Mouse (Mus musculus) myocyte (in vitro differentiated cells): ENCODE measurements around the gene Mavs. TPM values are rescaled to one million over a fixed set of nuclear protein-coding genes. Genes with fewer than 3 reads are reported as not detected.

Experiments
- H3K27me3 ChIP-seq: one replicate; pipeline ENCODE4 v1.6.1; 2011; ENCODE audit not compliant: control insufficient read depth, insufficient read depth, insufficient read length
- H3K36me3 ChIP-seq: one replicate; pipeline ENCODE4 v1.6.1; 2011; ENCODE audit not compliant: control insufficient read depth, insufficient read depth
- H3K4me2 ChIP-seq: one replicate; pipeline ENCODE4 v1.6.1; 2011; ENCODE audit warnings: low read depth, control low read depth
- H3K4me3 ChIP-seq: one replicate; pipeline ENCODE4 v1.5.1; 2011; ENCODE audit warnings: mild to moderate bottlenecking, control low read depth, moderate library complexity
- H3K79me2 ChIP-seq: one replicate; pipeline ENCODE4 v1.6.1; 2011; ENCODE audit not compliant: control insufficient read depth, insufficient read depth
- H3ac ChIP-seq: one replicate; pipeline ENCODE4 v1.6.1; 2011; ENCODE audit not compliant: control insufficient read depth, insufficient read length
- CEBPB ChIP-seq: IDR thresholded peaks from 2 replicates; pipeline ENCODE4 v1.6.1; 2011; ENCODE audit warnings: mild to moderate bottlenecking, moderate library complexity; ENCODE audit not compliant: poor library complexity, insufficient read depth, severe bottlenecking
- E2F4 ChIP-seq: IDR thresholded peaks from one replicate; pipeline ENCODE4 v1.6.1; 2011; ENCODE audit warnings: mild to moderate bottlenecking, control low read depth, moderate library complexity; ENCODE audit not compliant: insufficient read depth
- MAX ChIP-seq: IDR thresholded peaks from one replicate; pipeline ENCODE4 v1.6.1; 2011; ENCODE audit warnings: low read depth, mild to moderate bottlenecking, control low read depth
- MYOD1 ChIP-seq, 3 experiments: IDR thresholded peaks; one replicate each; pipeline ENCODE4 v1.6.1; 2011; ENCODE audit warnings: control low read depth in 2 of 3, low read depth in 2 of 3, mild to moderate bottlenecking in 2 of 3, moderate library complexity in 1 of 3; ENCODE audit not compliant: insufficient read length in 2 of 3, control insufficient read depth in 1 of 3
- MYOG ChIP-seq, 3 experiments: IDR thresholded peaks; one replicate each; pipeline ENCODE4 v1.6.1; 2011; ENCODE audit warnings: control low read depth in 2 of 3, low read depth in 2 of 3, mild to moderate bottlenecking in 2 of 3; ENCODE audit not compliant: insufficient read length in 2 of 3, control insufficient read depth in 1 of 3, insufficient read depth in 1 of 3
- POLR2A ChIP-seq: IDR thresholded peaks from one replicate; pipeline ENCODE4 v1.6.1; 2011; ENCODE audit warnings: low read depth, mild to moderate bottlenecking, control low read depth, moderate library complexity; ENCODE audit not compliant: insufficient read length
- POLR2AphosphoS2 ChIP-seq: IDR thresholded peaks from one replicate; pipeline ENCODE4 v1.6.1; 2011; ENCODE audit warnings: low read depth, control low read depth; ENCODE audit not compliant: insufficient read length
- REST ChIP-seq: IDR thresholded peaks from one replicate; pipeline ENCODE4 v1.6.1; 2011; ENCODE audit warnings: mild to moderate bottlenecking, control low read depth, moderate library complexity; ENCODE audit not compliant: insufficient read depth, insufficient read length
- SRF ChIP-seq: IDR thresholded peaks from one replicate; pipeline ENCODE4 v1.6.1; 2011; ENCODE audit warnings: low read depth; ENCODE audit not compliant: control insufficient read depth, insufficient read length
- TCF12 ChIP-seq: IDR thresholded peaks from one replicate; pipeline ENCODE4 v1.6.1; 2011; ENCODE audit warnings: mild to moderate bottlenecking, control low read depth; ENCODE audit not compliant: poor library complexity, insufficient read depth, severe bottlenecking
- TCF3 ChIP-seq: IDR thresholded peaks from one replicate; pipeline ENCODE4 v1.6.1; 2011; ENCODE audit warnings: low read depth, control low read depth; ENCODE audit not compliant: insufficient read length
- USF1 ChIP-seq: IDR thresholded peaks from one replicate; pipeline ENCODE4 v1.6.1; 2011; ENCODE audit warnings: low read depth, mild to moderate bottlenecking, control low read depth, moderate library complexity
- polyA plus RNA-seq: library from polyadenylated mRNA; unstranded; fragments of >200 nt; fragmentation: generic; extraction: Trizol; gene quantifications from one replicate; pipeline ENCODE4 v1.2.1, GENCODE M21; 2012; ENCODE audit warnings: missing spikeins

Gene Mavs
- polyA plus RNA-seq, 1 experiment = 16.6 TPM

GRCm38 (mm10) chr2:131188311-131188710, 45.6 kb upstream of the Mavs start:
- H3K36me3 ChIP-seq = peaks cover 18% of the 10 kb centered on the region
- peak overlapping the region; percentile 98 for H3K4me2 ChIP-seq
- peaks cover 21% of the 10 kb centered on the region for H3K79me2 ChIP-seq
- H3K4me3 ChIP-seq = peak overlapping the region; percentile 54
- no peak for TF ChIP-seq E2F4
- TF ChIP-seq TCF3 = no peak
- no peak for TF ChIP-seq MYOG (IDR thresholded peaks at IDR 0.05; ENCODE audit: control insufficient read depth in 1 of 3, insufficient read depth in 1 of 3, insufficient read length in 2 of 3, low read depth in 2 of 3)
- no peak for TF ChIP-seq USF1
- TF ChIP-seq TCF12 = no peak
- TF ChIP-seq POLR2AphosphoS2 = no peak
- no peak for TF ChIP-seq SRF
- no peak for TF ChIP-seq CEBPB
- no peak for TF ChIP-seq POLR2A
- TF ChIP-seq REST = no peak
- TF ChIP-seq MYOD1 (IDR thresholded peaks at IDR 0.05; ENCODE audit: control insufficient read depth in 1 of 3, insufficient read length in 2 of 3, low read depth in 2 of 3) = no peak
- no peak for TF ChIP-seq MAX
- H3ac ChIP-seq = no peak overlapping the region
- no peaks in the 10 kb centered on the region for H3K27me3 ChIP-seq

DNA sequence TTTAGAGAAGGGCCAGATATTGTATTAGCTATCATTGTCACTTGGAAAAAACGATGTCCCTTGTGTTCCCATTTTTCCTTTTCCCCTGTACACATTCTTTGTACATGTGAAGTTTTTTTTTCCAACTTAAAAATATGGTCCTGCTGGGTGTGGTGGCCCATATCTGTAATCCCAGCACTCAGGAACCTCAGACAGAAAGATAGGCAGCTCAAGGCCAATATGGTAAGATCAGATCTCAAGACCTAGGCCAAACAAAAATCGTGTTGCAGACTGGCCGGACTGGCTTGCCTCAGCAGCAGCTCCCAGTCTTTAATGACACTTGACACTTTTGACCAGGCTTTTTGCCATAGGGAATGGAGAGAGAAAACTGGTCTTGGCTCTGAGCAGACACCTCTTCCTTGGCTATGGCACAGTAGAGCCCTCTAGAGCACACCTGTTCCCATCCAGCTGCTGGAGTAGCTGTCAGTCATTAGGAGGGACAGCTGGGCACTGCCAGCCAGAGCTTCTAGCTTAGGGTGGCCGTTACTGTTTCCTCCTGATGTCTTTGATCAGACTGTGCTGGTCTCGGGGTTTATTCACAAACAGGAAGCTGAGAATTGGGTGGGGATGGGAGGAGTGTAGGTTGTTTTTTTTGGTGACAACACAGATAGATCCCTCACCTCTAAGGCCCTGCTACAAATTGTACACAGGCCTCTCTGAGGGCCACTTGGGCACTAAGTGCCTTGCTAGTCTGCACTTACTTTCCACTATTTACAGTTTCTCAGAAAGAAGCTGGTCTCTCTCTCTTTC, 44.1 kb upstream of the Mavs start:
- H3K4me2 ChIP-seq = peak overlapping the region; percentile 98
- H3K79me2 ChIP-seq = peaks cover 21% of the 10 kb centered on the region
- TF ChIP-seq E2F4 = no peak
- TF ChIP-seq MYOD1 (IDR thresholded peaks at IDR 0.05; ENCODE audit: control insufficient read depth in 1 of 3, insufficient read length in 2 of 3, low read depth in 2 of 3) = peak; percentile 94 to 100 (median 98)
- no peak for TF ChIP-seq USF1
- peak; percentile 46 for TF ChIP-seq POLR2AphosphoS2
- TF ChIP-seq MAX = no peak
- peak; percentile 85 for TF ChIP-seq TCF12
- TF ChIP-seq CEBPB = no peak
- peak; percentile 87 for TF ChIP-seq TCF3
- no peak for TF ChIP-seq POLR2A
- TF ChIP-seq MYOG (IDR thresholded peaks at IDR 0.05; ENCODE audit: control insufficient read depth in 1 of 3, insufficient read depth in 1 of 3, insufficient read length in 2 of 3, low read depth in 2 of 3) = peak; percentile 77 to 96 (median 94)
- no peak for TF ChIP-seq REST
- TF ChIP-seq SRF = no peak
- H3ac ChIP-seq = no peak overlapping the region
- H3K4me3 ChIP-seq = no peak overlapping the region
- no peaks in the 10 kb centered on the region for H3K27me3 ChIP-seq
- peaks cover 30% of the 10 kb centered on the region for H3K36me3 ChIP-seq

DNA sequence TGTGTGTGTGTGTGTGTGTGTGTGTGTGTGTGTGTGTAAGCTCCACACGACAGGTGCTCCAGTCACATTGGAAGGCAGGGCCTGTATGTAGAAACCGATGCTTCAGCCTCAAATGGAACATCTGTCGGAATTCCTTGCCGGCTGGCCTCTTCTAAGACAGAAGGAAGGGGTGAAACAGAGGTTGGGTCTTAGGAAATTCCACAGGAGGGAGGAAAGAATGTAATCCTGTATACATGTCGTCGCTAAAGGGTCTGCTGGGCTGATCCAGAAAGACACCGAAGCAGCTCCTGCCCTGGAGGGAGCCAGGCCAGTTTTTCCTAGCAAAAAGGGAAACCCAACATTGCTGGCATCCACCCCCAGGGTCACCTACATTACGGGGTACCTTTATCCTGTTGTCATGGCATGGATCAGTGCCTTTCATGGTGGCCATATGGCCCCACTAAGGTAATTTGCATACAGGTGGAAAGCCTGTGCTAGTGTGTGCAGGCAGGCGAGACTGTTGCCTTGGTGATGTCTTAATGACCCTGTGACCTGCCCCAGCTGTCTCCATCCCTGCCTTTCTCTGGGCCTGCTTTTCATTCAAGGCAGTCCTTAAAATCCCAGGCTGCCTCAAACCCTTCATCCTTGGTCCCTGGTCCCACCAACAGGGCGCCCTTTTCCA, 43.4 kb upstream of the Mavs start:
- TF ChIP-seq REST (no peak), TCF12 (peak; percentile 16), E2F4 (no peak), MYOD1 (IDR thresholded peaks at IDR 0.05; ENCODE audit: control insufficient read depth in 1 of 3, insufficient read length in 2 of 3, low read depth in 2 of 3) (peak in 2 of 3 experiments; percentile 49 to 56)
- Histone ChIP-seq H3ac (no peak overlapping the region), H3K79me2 (peaks cover 21% of the 10 kb centered on the region), H3K4me3 (no peak overlapping the region), H3K4me2 (peak overlapping the region; percentile 98), H3K36me3 (peaks cover 32% of the 10 kb centered on the region), H3K27me3 (no peaks in the 10 kb centered on the region)

- Histone ChIP-seq H3K4me3 (no peak overlapping the region), H3K79me2 (peaks cover 21% of the 10 kb centered on the region), H3K27me3 (no peaks in the 10 kb centered on the region), H3K4me2 (no peak overlapping the region), H3ac (no peak overlapping the region), H3K36me3 (peaks cover 36% of the 10 kb centered on the region)
- no peak for TF ChIP-seq POLR2AphosphoS2
- no peak for TF ChIP-seq SRF
- no peak for TF ChIP-seq MYOD1 (IDR thresholded peaks at IDR 0.05; ENCODE audit: control insufficient read depth in 1 of 3, insufficient read length in 2 of 3, low read depth in 2 of 3)
- no peak for TF ChIP-seq MAX
- TF ChIP-seq E2F4 = no peak
- no peak for TF ChIP-seq TCF3
- TF ChIP-seq USF1 = no peak
- TF ChIP-seq TCF12 = no peak
- no peak for TF ChIP-seq POLR2A
- no peak for TF ChIP-seq MYOG (IDR thresholded peaks at IDR 0.05; ENCODE audit: control insufficient read depth in 1 of 3, insufficient read depth in 1 of 3, insufficient read length in 2 of 3, low read depth in 2 of 3)
- TF ChIP-seq REST = no peak
- no peak for TF ChIP-seq CEBPB
These were observed 42.9 kb upstream of the Mavs start for GRCm38 (mm10) chr2:131191005-131191390.
